Comparison of ENCODE assay signal across 14 mouse cellular contexts in genomic region chr6:142649331-142649730, GRCm38 (mm10). TPM values are rescaled to one million over a fixed set of nuclear protein-coding genes. Genes with fewer than 3 reads are reported as not detected.
"Had no signal": no experiment of that assay in that cellular context is flagged by ENCODE, and none has a peak within 500 bp of the region (broad histone marks: within the 10 kb centered on the region; RNA-seq: fewer than 3 reads in every experiment).

No protein-coding gene starts in this region.

- H3K27ac ChIP-seq: left cerebral cortex, adult 2 months; limb, embryonic 10.5 days; liver, embryonic 14.5 days; neural tube, embryonic 15.5 days had no signal

- DNase-seq: kidney, postnatal 25 days; lung, adult 2 months; lung, postnatal 36 days; midbrain, embryonic 14.5 days; right cerebral cortex, adult 18-20 months; right cerebral cortex, postnatal 25 days; thymus, postnatal 36 days had no signal

- ATAC-seq: lung, postnatal 0 days had no signal

- H3K4me2 ChIP-seq: neural tube, embryonic 15.5 days had no signal

- H3K36me3 ChIP-seq: limb, embryonic 10.5 days; neural tube, embryonic 15.5 days had no signal

- H3K4me3 ChIP-seq: left cerebral cortex, adult 2 months; limb, embryonic 10.5 days; myocyte; neural tube, embryonic 15.5 days had no signal

- H3K9ac ChIP-seq: liver, embryonic 14.5 days; neural tube, embryonic 15.5 days had no signal

- H3K27me3 ChIP-seq: neural tube, embryonic 15.5 days had no signal

- H3K9me3 ChIP-seq: limb, embryonic 10.5 days; neural tube, embryonic 15.5 days had no signal

- H3K4me1 ChIP-seq: limb, embryonic 10.5 days; neural tube, embryonic 15.5 days had no signal

RNA-seq across cellular contexts. Expression of gene Abcc9, which starts 52.8 kb away (rescaled TPM):
- total RNA-seq: megakaryocyte progenitor cell, adult 5-6 weeks had no signal
